Comparison of ENCODE assay signal across 14 mouse cellular contexts in genomic region chr15:79577671-79578426, GRCm38 (mm10). TPM values are rescaled to one million over a fixed set of nuclear protein-coding genes. Genes with fewer than 3 reads are reported as not detected.
DNase-seq lines count a peak whose midpoint lies in the region; ATAC-seq lines count a peak whose summit lies in the region.
"Had no signal": no experiment of that assay in that cellular context is flagged by ENCODE, and none has a peak within 500 bp of the region (broad histone marks: within the 10 kb centered on the region; RNA-seq: fewer than 3 reads in every experiment).

No protein-coding gene starts in this region.

- no peaks in the 10 kb centered on the region for H3K27me3 ChIP-seq in hindbrain, embryonic 11.5 days (ENCODE audit: control insufficient read depth, insufficient read depth, low read length)
- H3K27me3 ChIP-seq: heart, embryonic 13.5 days had no signal

- no peak for ATAC-seq in erythroid progenitor cell, adult 5-6 weeks (replicated peaks; ENCODE audit: low FRiP score, poor library complexity, severe bottlenecking)
- no peak for ATAC-seq in hindbrain, embryonic 11.5 days (ENCODE audit: low FRiP score)
- ATAC-seq: hindbrain, embryonic 16.5 days; liver, postnatal 0 days had no signal

- H3K4me3 ChIP-seq in hindbrain, embryonic 11.5 days (ENCODE audit: low read depth, low read length), result no peak overlapping the region
- H3K4me3 ChIP-seq: gastrocnemius, adult 2 months; heart, embryonic 13.5 days had no signal

- no peaks in the 10 kb centered on the region for H3K4me1 ChIP-seq in hindbrain, embryonic 11.5 days (replicated peaks; ENCODE audit: control insufficient read depth, insufficient read depth, low read length)
- H3K4me1 ChIP-seq: heart, embryonic 13.5 days had no signal

- no peak overlapping the region for H3K27ac ChIP-seq in hindbrain, embryonic 11.5 days (ENCODE audit: low read depth, low read length)
- H3K27ac ChIP-seq: gastrocnemius, adult 2 months; heart, embryonic 13.5 days had no signal

- H3K9me3 ChIP-seq in hindbrain, embryonic 11.5 days (ENCODE audit: control insufficient read depth, low read length), result no peaks in the 10 kb centered on the region
- H3K9me3 ChIP-seq: heart, embryonic 13.5 days had no signal

- DNase-seq in layer of hippocampus, adult 9-11 months, result peak; percentile 9
- no peak for DNase-seq in layer of hippocampus, adult 11-12 months (ENCODE audit: low spot score)
- peak; percentile 54 for DNase-seq in MEL-GATA-1-ER (ENCODE audit: extremely low read depth, low read depth)
- DNase-seq in left cerebral cortex, adult 9 months (ENCODE audit: low spot score in 2 of 2), result peak; percentile 29 to 52
- peak; percentile 55 to 58 for DNase-seq in thymus, postnatal 10 days (ENCODE audit: low spot score in 2 of 2)
- DNase-seq in hindbrain, embryonic 11.5 days (ENCODE audit: low spot score), result no peak
- no peak for DNase-seq in embryo, embryonic 10.5 days (ENCODE audit: low spot score)
- DNase-seq: cerebellum, postnatal 36 days; gastrocnemius, adult 2 months; kidney, postnatal 10 days; liver, postnatal 0 days had no signal

- no peaks in the 10 kb centered on the region for H3K36me3 ChIP-seq in hindbrain, embryonic 11.5 days (ENCODE audit: control insufficient read depth, insufficient read depth, low read length)
- H3K36me3 ChIP-seq: heart, embryonic 13.5 days had no signal

- no peak overlapping the region for H3K4me2 ChIP-seq in hindbrain, embryonic 11.5 days (replicated peaks; ENCODE audit: low read depth, low read length)
- H3K4me2 ChIP-seq: heart, embryonic 13.5 days had no signal

- 80% methylated on average over 6 of the region's 6 CpGs for WGBS in hindbrain, embryonic 11.5 days

- H3K9ac ChIP-seq in hindbrain, embryonic 11.5 days (ENCODE audit: low read depth, low read length), result no peak overlapping the region
- H3K9ac ChIP-seq: heart, embryonic 13.5 days; liver, postnatal 0 days had no signal

RNA-seq across cellular contexts. Expression of gene Dmc1, which starts 27.1 kb away (rescaled TPM):
- total RNA-seq in erythroid progenitor cell, adult 5-6 weeks (2015; ENCODE audit: low replicate concordance), result 15.5 TPM in 1 of 2 replicates, not detected in the other
- 1.0 TPM in 1 of 2 replicates, not detected in the other for total RNA-seq in erythroid progenitor cell, adult 5-6 weeks (2017; ENCODE audit: low replicate concordance)
- polyA plus RNA-seq in hindbrain, embryonic 11.5 days (2014; fragmentation: Nextera tagmentation; extraction: Ambion mirVana), result 1.2 and 1.5 TPM in 2 replicates
- total RNA-seq: gastrocnemius, adult 2 months had no signal

RNA-seq across cellular contexts. Expression of gene Ddx17, which starts 31.3 kb away (rescaled TPM):
- total RNA-seq in erythroid progenitor cell, adult 5-6 weeks (2015; ENCODE audit: low replicate concordance), result 117 and 144 TPM in 2 replicates
- total RNA-seq in erythroid progenitor cell, adult 5-6 weeks (2017; ENCODE audit: low replicate concordance), result 145 and 216 TPM in 2 replicates
- polyA plus RNA-seq in hindbrain, embryonic 11.5 days (2014; fragmentation: Nextera tagmentation; extraction: Ambion mirVana), result 87.6 and 116 TPM in 2 replicates

Comparison
In these comparisons a context has a peak if more than half of its experiments do, and no peak if none do; other contexts are left out.
1. DNase-seq: peak in layer of hippocampus, adult 9-11 months (single experiment), MEL-GATA-1-ER (single experiment), left cerebral cortex, adult 9 months (2 of 2) and thymus, postnatal 10 days (2 of 2); none in layer of hippocampus, adult 11-12 months (single experiment), hindbrain, embryonic 11.5 days (single experiment) and embryo, embryonic 10.5 days (single experiment).